Mouse (Mus musculus): ENCODE measurements at regions not wholly inside any gene's neighbourhood (a gene's known extent, or its start where the extent isn't known, plus 50 kb on each side); places are given as distances from the start of the nearest gene placed in this dataset.

GRCm38 (mm10) chr17:45925845-45926244 lies 106.3 kb downstream of the Vegfa start:
- no peak overlapping the region for H3K27ac ChIP-seq
- peaks cover 4% of the 10 kb centered on the region; the same call in 1 of the 2 replicates for H3K4me1 ChIP-seq (replicated peaks)
- H3K9ac ChIP-seq, result no peak overlapping the region
- H3K4me2 ChIP-seq, result no peak overlapping the region
- ATAC-seq (ENCODE audit: low FRiP score), result no peak
- H3K4me3 ChIP-seq, result no peak overlapping the region
- H3K36me3 ChIP-seq, result no peaks in the 10 kb centered on the region
- WGBS, result 63% methylated on average over 6 of the region's 6 CpGs
- H3K9me3 ChIP-seq, result no peaks in the 10 kb centered on the region
- no peaks in the 10 kb centered on the region for H3K27me3 ChIP-seq

DNA sequence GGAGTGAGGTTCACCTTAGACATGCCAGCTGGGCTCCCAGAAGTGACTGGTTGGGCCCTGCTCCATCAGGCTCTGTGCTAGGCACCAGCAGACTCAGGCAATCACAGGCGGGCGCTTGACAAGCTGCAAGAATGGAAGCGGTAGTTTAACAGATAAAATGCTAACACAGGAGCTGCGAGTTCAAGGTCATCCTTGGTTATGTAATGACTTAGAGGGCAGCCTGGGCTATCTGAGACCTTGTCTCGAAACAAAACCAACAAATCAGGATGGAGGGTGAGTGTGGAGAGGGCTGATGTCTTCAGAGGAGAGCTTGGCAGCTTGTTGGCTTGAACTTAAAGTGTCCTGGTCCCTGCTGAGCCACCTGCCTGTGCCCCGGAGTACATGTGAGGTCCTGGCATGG lies 107.6 kb downstream of the Vegfa start:
- Histone ChIP-seq H3K9ac (no peak overlapping the region), H3K36me3 (no peaks in the 10 kb centered on the region), H3K9me3 (no peaks in the 10 kb centered on the region), H3K4me1 (replicated peaks) (peaks cover 4% of the 10 kb centered on the region; the same call in 1 of the 2 replicates), H3K27me3 (no peaks in the 10 kb centered on the region), H3K27ac (no peak overlapping the region), H3K4me2 (no peak overlapping the region), H3K4me3 (no peak overlapping the region)
- no peak for ATAC-seq (ENCODE audit: low FRiP score)
- WGBS, result 90% methylated on average over 6 of the region's 6 CpGs

- no peak overlapping the region for H3K27ac ChIP-seq
- no peak overlapping the region for H3K4me2 ChIP-seq
- no peaks in the 10 kb centered on the region for H3K4me1 ChIP-seq (replicated peaks)
Observed at GRCm38 (mm10) chr17:45923217-45923730, 108.9 kb downstream of the Vegfa start.

GRCm38 (mm10) chr17:45917647-45918046 lies 114.5 kb downstream of the Vegfa start:
- Histone ChIP-seq H3K36me3 (no peaks in the 10 kb centered on the region), H3K9me3 (no peaks in the 10 kb centered on the region), H3K4me2 (no peak overlapping the region), H3K27me3 (no peaks in the 10 kb centered on the region), H3K9ac (no peak overlapping the region), H3K4me3 (no peak overlapping the region), H3K4me1 (replicated peaks) (no peaks in the 10 kb centered on the region; the same call in 1 of the 2 replicates), H3K27ac (no peak overlapping the region)
- ATAC-seq (ENCODE audit: low FRiP score), result no peak
- WGBS, result 93% methylated on average over 2 of the region's 2 CpGs

More at GRCm38 (mm10) chr17:45923217-45923730, 108.9 kb downstream of the Vegfa start:
- Histone ChIP-seq H3K9ac (no peak overlapping the region), H3K4me3 (no peak overlapping the region), H3K9me3 (no peaks in the 10 kb centered on the region), H3K36me3 (no peaks in the 10 kb centered on the region), H3K27me3 (no peaks in the 10 kb centered on the region)
- no peak for ATAC-seq (ENCODE audit: low FRiP score)
- 79% methylated on average over 8 of the region's 8 CpGs for WGBS

DNA sequence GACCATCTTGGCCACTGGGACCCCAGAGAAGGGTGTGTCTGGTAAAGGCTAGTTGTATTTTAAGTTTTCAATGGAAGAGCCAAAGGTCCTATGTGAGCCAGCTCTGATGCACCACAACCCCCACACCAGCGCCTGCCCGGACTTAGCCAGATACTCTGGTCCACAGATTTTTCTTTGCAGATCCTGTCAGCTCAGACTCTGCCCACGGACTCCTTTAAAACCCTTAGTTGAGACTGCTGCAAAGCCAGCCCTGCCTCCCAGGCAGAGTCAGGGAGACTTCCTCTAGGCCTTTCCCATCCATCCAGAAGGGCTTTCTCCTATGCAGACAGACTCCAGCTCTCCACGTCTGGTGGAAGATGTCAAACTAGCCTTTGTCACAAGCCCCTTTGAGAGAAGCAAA lies 115.2 kb downstream of the Vegfa start:
- ATAC-seq (ENCODE audit: low FRiP score), result no peak
- no peak overlapping the region for H3K4me2 ChIP-seq
- H3K27me3 ChIP-seq, result no peaks in the 10 kb centered on the region
- no peak overlapping the region for H3K9ac ChIP-seq
- no peak overlapping the region for H3K4me3 ChIP-seq
- H3K27ac ChIP-seq, result no peak overlapping the region
- no peaks in the 10 kb centered on the region for H3K36me3 ChIP-seq
- H3K9me3 ChIP-seq, result no peaks in the 10 kb centered on the region
- WGBS, result 68% methylated on average over 4 of the region's 4 CpGs
- H3K4me1 ChIP-seq (replicated peaks), result no peaks in the 10 kb centered on the region; the same call in 1 of the 2 replicates

- Histone ChIP-seq H3K4me2 (no peak overlapping the region), H3K9ac (no peak overlapping the region), H3K27ac (no peak overlapping the region), H3K36me3 (no peaks in the 10 kb centered on the region), H3K27me3 (no peaks in the 10 kb centered on the region), H3K4me1 (replicated peaks) (no peaks in the 10 kb centered on the region; the same call in 1 of the 2 replicates), H3K9me3 (no peaks in the 10 kb centered on the region), H3K4me3 (no peak overlapping the region)
- no peak for ATAC-seq (ENCODE audit: low FRiP score)
- 84% methylated on average over 9 of the region's 9 CpGs for WGBS
Observed at GRCm38 (mm10) chr17:45914706-45915240, 117.4 kb downstream of the Vegfa start.

GRCm38 (mm10) chr17:45914237-45914636 lies 117.9 kb downstream of the Vegfa start:
- Histone ChIP-seq H3K27me3 (no peaks in the 10 kb centered on the region), H3K9me3 (no peaks in the 10 kb centered on the region), H3K4me3 (no peak overlapping the region), H3K27ac (no peak overlapping the region), H3K4me1 (replicated peaks) (no peaks in the 10 kb centered on the region; the same call in 1 of the 2 replicates), H3K36me3 (no peaks in the 10 kb centered on the region), H3K9ac (no peak overlapping the region), H3K4me2 (no peak overlapping the region)
- ATAC-seq (ENCODE audit: low FRiP score), result no peak
- whole genome bisulfite sequencing, result 90% methylated on average over 1 of the region's 1 CpGs

GRCm38 (mm10) chr17:45913671-45914070 lies 118.5 kb downstream of the Vegfa start:
- H3K27me3 ChIP-seq, result no peaks in the 10 kb centered on the region
- no peak overlapping the region for H3K9ac ChIP-seq
- 93% methylated on average over 4 of the region's 4 CpGs for whole genome bisulfite sequencing
- no peaks in the 10 kb centered on the region; the same call in 1 of the 2 replicates for H3K4me1 ChIP-seq (replicated peaks)
- H3K9me3 ChIP-seq, result no peaks in the 10 kb centered on the region
- H3K27ac ChIP-seq, result no peak overlapping the region
- no peaks in the 10 kb centered on the region for H3K36me3 ChIP-seq
- no peak overlapping the region for H3K4me3 ChIP-seq
- no peak for ATAC-seq (ENCODE audit: low FRiP score)
- no peak overlapping the region for H3K4me2 ChIP-seq

GRCm38 (mm10) chr17:45912165-45912564 lies 120.0 kb downstream of the Vegfa start:
- no peaks in the 10 kb centered on the region for H3K36me3 ChIP-seq
- no peak overlapping the region for H3K4me2 ChIP-seq
- no peak overlapping the region for H3K9ac ChIP-seq
- no peaks in the 10 kb centered on the region for H3K9me3 ChIP-seq
- 95% methylated on average over 3 of the region's 3 CpGs for WGBS
- H3K27ac ChIP-seq, result no peak overlapping the region
- H3K4me3 ChIP-seq, result no peak overlapping the region
- H3K27me3 ChIP-seq, result no peaks in the 10 kb centered on the region
- ATAC-seq (ENCODE audit: low FRiP score), result no peak
- peaks cover 4% of the 10 kb centered on the region; the same call in 1 of the 2 replicates for H3K4me1 ChIP-seq (replicated peaks)

DNA sequence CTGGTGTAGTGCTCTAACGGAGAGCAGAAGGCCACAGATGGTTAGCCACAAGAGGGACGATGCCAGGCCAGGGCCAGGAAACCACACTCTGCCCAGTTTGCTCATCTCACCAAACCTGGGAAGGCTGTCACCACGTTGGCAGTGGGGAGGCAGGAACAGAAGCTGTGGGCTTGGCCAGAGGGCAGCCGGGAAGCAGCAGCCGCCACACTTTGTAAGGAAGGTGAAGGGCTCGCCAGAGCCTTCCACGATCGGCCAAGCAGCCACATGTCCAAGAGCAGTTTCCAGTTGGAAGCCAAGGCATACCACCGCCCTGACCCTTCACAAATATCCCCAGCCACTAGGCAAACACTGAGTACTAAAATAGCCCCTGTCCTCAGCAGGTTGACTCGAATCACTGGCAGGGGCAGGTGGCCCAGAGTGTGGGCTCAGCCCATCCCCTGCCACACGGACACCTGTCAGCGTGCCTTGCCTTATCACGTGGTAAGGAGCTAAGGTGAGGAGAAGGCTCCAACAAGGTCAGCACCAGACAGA lies 120.9 kb downstream of the Vegfa start:
- Histone ChIP-seq H3K9me3 (no peaks in the 10 kb centered on the region), H3K4me3 (no peak overlapping the region), H3K36me3 (no peaks in the 10 kb centered on the region), H3K9ac (no peak overlapping the region), H3K27me3 (no peaks in the 10 kb centered on the region), H3K4me1 (replicated peaks) (peaks cover 4% of the 10 kb centered on the region; the same call in 1 of the 2 replicates), H3K27ac (no peak overlapping the region), H3K4me2 (no peak overlapping the region)
- WGBS, result 91% methylated on average over 13 of the region's 13 CpGs
- no peak for ATAC-seq (ENCODE audit: low FRiP score)

DNA sequence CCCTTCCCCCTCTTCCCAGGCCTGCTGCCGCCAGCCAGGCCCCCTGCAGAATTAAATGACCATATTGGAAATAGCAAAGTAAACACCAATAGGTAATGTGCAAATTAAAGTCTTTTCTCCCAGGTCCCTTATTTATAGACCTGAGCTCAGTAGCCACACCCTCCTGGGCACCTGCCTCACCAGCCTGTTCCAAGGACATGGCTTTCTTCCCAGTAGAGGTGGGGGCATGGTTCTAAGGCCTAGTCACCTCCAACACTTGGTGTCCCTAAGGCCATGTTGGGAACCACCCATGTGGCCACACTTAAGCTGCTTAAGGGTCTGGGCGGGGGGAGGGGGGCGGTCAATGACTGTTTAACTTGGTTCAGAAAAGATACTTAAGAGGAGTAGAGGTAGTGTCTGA lies 121.9 kb downstream of the Vegfa start:
- H3K4me2 ChIP-seq, result no peak overlapping the region
- no peaks in the 10 kb centered on the region for H3K9me3 ChIP-seq
- H3K27ac ChIP-seq, result no peak overlapping the region
- 94% methylated on average over 3 of the region's 3 CpGs for WGBS
- no peak overlapping the region for H3K4me3 ChIP-seq
- peaks cover 4% of the 10 kb centered on the region; the same call in 1 of the 2 replicates for H3K4me1 ChIP-seq (replicated peaks)
- H3K9ac ChIP-seq, result no peak overlapping the region
- H3K27me3 ChIP-seq, result no peaks in the 10 kb centered on the region
- ATAC-seq (ENCODE audit: low FRiP score), result no peak
- no peaks in the 10 kb centered on the region for H3K36me3 ChIP-seq

- no peak overlapping the region; the same call in 1 of the 2 replicates for H3K27ac ChIP-seq
- H3K9me3 ChIP-seq, result no peaks in the 10 kb centered on the region
- H3K27me3 ChIP-seq, result no peaks in the 10 kb centered on the region
- H3K4me3 ChIP-seq, result no peak overlapping the region
- peaks cover 4% of the 10 kb centered on the region; the same call in 1 of the 2 replicates for H3K4me1 ChIP-seq (replicated peaks)
- no peaks in the 10 kb centered on the region for H3K36me3 ChIP-seq
- no peak overlapping the region for H3K4me2 ChIP-seq
- WGBS, result 48% methylated on average over 11 of the region's 11 CpGs
- H3K9ac ChIP-seq, result no peak overlapping the region
- no peak for ATAC-seq (ENCODE audit: low FRiP score)
Observed at GRCm38 (mm10) chr17:45907587-45907986, 124.6 kb downstream of the Vegfa start.

- H3K4me1 ChIP-seq (replicated peaks), result peaks cover 4% of the 10 kb centered on the region; the same call in 1 of the 2 replicates
- H3K9ac ChIP-seq, result no peak overlapping the region
- H3K9me3 ChIP-seq, result no peaks in the 10 kb centered on the region
- no peaks in the 10 kb centered on the region for H3K36me3 ChIP-seq
- WGBS, result 76% methylated on average over 7 of the region's 7 CpGs
- H3K27ac ChIP-seq, result no peak overlapping the region
- no peak for ATAC-seq (ENCODE audit: low FRiP score)
- no peak overlapping the region for H3K4me2 ChIP-seq
- H3K4me3 ChIP-seq, result no peak overlapping the region
- H3K27me3 ChIP-seq, result no peaks in the 10 kb centered on the region
Observed at GRCm38 (mm10) chr17:45905596-45905995, 126.6 kb downstream of the Vegfa start.

All from hindbrain, embryonic 13.5 days (tissue).